Mouse (Mus musculus) thymus, adult 2 months (tissue): ENCODE data around the gene Selplg.

Experiments
- CTCF ChIP-seq: fragments of 200-500 bp; IDR thresholded peaks from 2 replicates; pipeline ENCODE4 v1.5.1; 2012; ENCODE audit warnings: mild to moderate bottlenecking, control low read depth, low read length, moderate library complexity, borderline replicate concordance; ENCODE audit not compliant: control insufficient read depth, poor library complexity, insufficient read depth; ENCODE audit errors: extremely low read depth
- POLR2A ChIP-seq: fragments of 200-500 bp; IDR thresholded peaks from 2 replicates; pipeline ENCODE4 v1.6.1; 2012; ENCODE audit warnings: mild to moderate bottlenecking, low read length, control low read depth, moderate library complexity; ENCODE audit not compliant: control insufficient read depth, poor library complexity, insufficient read depth; ENCODE audit errors: extremely low read depth

DNA sequence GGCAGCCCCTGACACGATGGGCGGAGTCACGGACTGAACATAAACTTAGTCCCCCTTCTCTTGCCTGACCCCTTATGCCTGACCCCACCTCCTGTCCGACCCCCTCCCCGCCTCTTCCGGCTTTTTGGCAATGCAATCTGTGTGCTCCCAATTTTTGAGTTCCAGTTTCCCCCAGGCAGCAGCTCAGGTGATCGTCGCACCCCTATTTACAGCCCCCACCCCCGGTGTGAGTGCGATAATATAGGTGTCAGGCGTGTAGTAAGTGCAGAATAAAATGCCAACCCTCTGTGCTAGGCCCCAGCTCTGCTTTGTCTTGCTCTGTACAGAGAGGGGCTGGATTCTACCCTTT lies 17.4 kb downstream of the Selplg start:
- TF ChIP-seq CTCF (no peak), POLR2A (no peak)
